Mouse (Mus musculus) intestine, embryonic 14.5 days (tissue): ENCODE measurements around the gene S1pr2. TPM values are rescaled to one million over a fixed set of nuclear protein-coding genes. Genes with fewer than 3 reads are reported as not detected.

Source experiments
- ATAC-seq: fragments of 200-750 bp; cut with Nextera tagmentation; replicated peaks from 2 replicates; pipeline ENCODE4 v1.8.0; 2017; ENCODE audit warnings: low read depth, moderate number of reproducible peaks, moderate TSS enrichment, moderate library complexity; ENCODE audit not compliant: low FRiP score, low TSS enrichment
- DNase-seq: peaks from one replicate; pipeline ENCODE4 v3.0.0-alpha.2; 2018; ENCODE audit warnings: low spot score
- H3K27ac ChIP-seq: fragments of 300-500 bp; sonication (generic); 2 replicates; pipeline ENCODE4 v1.5.1; 2014; ENCODE audit warnings: low read depth, mild to moderate bottlenecking, control low read depth
- H3K27me3 ChIP-seq: fragments of 300-500 bp; sonication (generic); replicated peaks from 2 replicates; pipeline ENCODE4 v1.6.1; 2014; ENCODE audit warnings: low read length, control low read depth; ENCODE audit not compliant: control insufficient read depth, insufficient read depth
- H3K36me3 ChIP-seq: fragments of 300-500 bp; sonication (generic); 2 replicates; pipeline ENCODE4 v1.6.1; 2014; ENCODE audit warnings: low read length, control low read depth; ENCODE audit not compliant: control insufficient read depth, insufficient read depth
- H3K4me1 ChIP-seq: fragments of 300-500 bp; sonication (generic); replicated peaks from 2 replicates; pipeline ENCODE4 v1.6.1; 2014; ENCODE audit warnings: low read length, control low read depth, mixed read lengths; ENCODE audit not compliant: control insufficient read depth, insufficient read depth
- H3K4me2 ChIP-seq: fragments of 300-500 bp; sonication (generic); 2 replicates; pipeline ENCODE4 v1.6.1; 2014; ENCODE audit warnings: low read length
- H3K4me3 ChIP-seq: fragments of 300-500 bp; sonication (generic); 2 replicates; pipeline ENCODE4 v1.5.1; 2014; ENCODE audit warnings: low read depth, low read length, control low read depth, mixed read lengths
- H3K9ac ChIP-seq: fragments of 300-500 bp; sonication (generic); 2 replicates; pipeline ENCODE4 v1.6.1; 2014; ENCODE audit warnings: mild to moderate bottlenecking, low read length
- H3K9me3 ChIP-seq: fragments of 300-500 bp; sonication (generic); 2 replicates; pipeline ENCODE4 v1.6.1; 2016; ENCODE audit warnings: low read length, control low read depth; ENCODE audit not compliant: control insufficient read depth
- WGBS: fragments of 180-500 bp; shearing (Covaris S2); extraction: QIAGEN DNeasy Blood & Tissue Kit; methylation state at CpG from one replicate; pipeline ENCODE4 v1.1.7; 2014; 5-methylcytosine and 5-hydroxymethylcytosine counted together
- polyA plus RNA-seq: library from polyadenylated mRNA; unstranded; fragments of >200 nt; fragmentation: Nextera tagmentation; extraction: Ambion mirVana; gene quantifications from 2 replicates; pipeline ENCODE4 v1.2.1, GENCODE M21; 2014

S1pr2 gene
- polyA plus RNA-seq, 1 experiment from 2014 or later: 31.9 TPM

GRCm38 (mm10) chr9:20966747-20967146, 9.8 kb downstream of the S1pr2 start:
- H3K27ac ChIP-seq: no peak overlapping the region
- peaks cover 7% of the 10 kb centered on the region; the same call in 1 of the 2 replicates for H3K4me1 ChIP-seq
- no peaks in the 10 kb centered on the region for H3K27me3 ChIP-seq
- H3K9me3 ChIP-seq: no peaks in the 10 kb centered on the region
- DNase-seq (no peak), ATAC-seq (no peak)
- peaks cover 56% of the 10 kb centered on the region for H3K36me3 ChIP-seq
- WGBS: 79% methylated on average over 5 of the region's 5 CpGs
- H3K4me2 ChIP-seq: no peak overlapping the region
- no peak overlapping the region for H3K9ac ChIP-seq
- no peak overlapping the region for H3K4me3 ChIP-seq

GRCm38 (mm10) chr9:20966008-20966407, 10.6 kb downstream of the S1pr2 start:
- Histone ChIP-seq H3K36me3 (peaks cover 56% of the 10 kb centered on the region), H3K4me3 (no peak overlapping the region), H3K27ac (no peak overlapping the region), H3K4me2 (no peak overlapping the region), H3K4me1 (no peaks in the 10 kb centered on the region), H3K27me3 (no peaks in the 10 kb centered on the region), H3K9ac (no peak overlapping the region), H3K9me3 (no peaks in the 10 kb centered on the region)
- WGBS: 84% methylated on average over 3 of the region's 3 CpGs
- DNase-seq: no peak
- no peak for ATAC-seq

DNA sequence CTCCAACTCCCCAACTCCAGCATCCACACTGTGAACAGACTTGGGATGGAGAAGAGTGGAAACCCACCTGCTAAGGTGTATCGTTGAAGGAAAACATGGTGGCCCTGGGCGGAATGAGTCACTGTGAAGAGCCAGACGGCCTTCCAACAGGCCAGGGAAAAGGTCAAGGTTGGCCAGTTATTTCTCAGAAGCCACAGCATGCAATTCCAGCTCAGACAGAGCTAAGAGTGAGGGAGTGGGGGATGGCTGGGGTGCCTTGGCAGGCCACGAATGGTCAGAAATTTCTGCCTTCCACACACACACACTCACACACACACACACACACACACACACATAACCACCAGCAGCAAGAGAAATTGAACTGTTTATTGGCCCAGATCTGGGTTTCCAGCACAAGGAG, 11.0 kb downstream of the S1pr2 start:
- Histone ChIP-seq H3K4me2 (no peak overlapping the region), H3K36me3 (peaks cover 53% of the 10 kb centered on the region)
- WGBS: 86% methylated on average over 4 of the region's 4 CpGs

GRCm38 (mm10) chr9:20961557-20961956, 15.0 kb downstream of the S1pr2 start:
- H3K27me3 ChIP-seq: no peaks in the 10 kb centered on the region
- 70% methylated on average over 9 of the region's 9 CpGs for WGBS
- H3K36me3 ChIP-seq: peaks cover 20% of the 10 kb centered on the region
- H3K9me3 ChIP-seq: no peaks in the 10 kb centered on the region
- H3K4me2 ChIP-seq: no peak overlapping the region
- no peak for ATAC-seq
- no peaks in the 10 kb centered on the region for H3K4me1 ChIP-seq
- DNase-seq: no peak
- H3K27ac ChIP-seq: no peak overlapping the region
- H3K9ac ChIP-seq: no peak overlapping the region
- H3K4me3 ChIP-seq: no peak overlapping the region

More for the DNA sequence above, 11.0 kb downstream of the S1pr2 start:
- Histone ChIP-seq H3K9ac (no peak overlapping the region), H3K27me3 (no peaks in the 10 kb centered on the region), H3K27ac (no peak overlapping the region), H3K4me3 (no peak overlapping the region), H3K4me1 (no peaks in the 10 kb centered on the region), H3K9me3 (no peaks in the 10 kb centered on the region)
- ATAC-seq: no peak
- DNase-seq: no peak

GRCm38 (mm10) chr9:20959430-20959938, 17.1 kb downstream of the S1pr2 start, which contains the start of gene Dnmt1:
Gene Dnmt1, minus strand, starts transcription at chr9:20959888.
- Histone ChIP-seq H3K4me3 (no peak within 1 kb of the TSS), H3K9ac (no peak within 1 kb of the TSS), H3K27me3 (no peaks in the 10 kb centered on the region), H3K4me2 (no peak within 1 kb of the TSS), H3K27ac (no peak within 1 kb of the TSS), H3K9me3 (no peaks in the 10 kb centered on the region), H3K36me3 (no peaks in the 10 kb centered on the region), H3K4me1 (no peaks in the 10 kb centered on the region)
- no peak for DNase-seq
- ATAC-seq: no peak
- 81% methylated on average over 2 of the region's 2 CpGs for WGBS

DNA sequence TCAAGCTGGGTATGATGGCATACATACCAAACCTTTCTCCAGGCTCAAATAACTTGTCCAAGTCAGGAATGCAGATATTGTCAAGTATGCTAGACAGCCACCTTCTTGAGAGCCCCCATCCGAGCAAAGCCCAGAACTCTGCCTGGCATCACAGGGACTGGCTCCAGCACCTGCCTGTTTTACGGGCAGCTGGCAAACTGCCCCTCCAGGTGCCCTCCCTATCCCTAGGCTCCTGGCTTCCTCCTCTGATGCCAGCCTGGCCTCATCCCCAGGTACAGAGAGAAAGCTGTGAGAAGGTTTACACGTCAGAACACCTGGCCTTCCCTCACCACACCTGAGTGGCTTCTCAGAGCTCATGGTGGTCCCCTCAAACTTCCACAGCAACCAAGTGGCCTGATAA, 19.6 kb downstream of the S1pr2 start:
- 84% methylated on average over 3 of the region's 3 CpGs for WGBS
- Histone ChIP-seq H3K4me3 (no peak overlapping the region), H3K9ac (no peak overlapping the region), H3K27ac (no peak overlapping the region), H3K27me3 (no peaks in the 10 kb centered on the region), H3K4me1 (no peaks in the 10 kb centered on the region), H3K9me3 (no peaks in the 10 kb centered on the region), H3K36me3 (no peaks in the 10 kb centered on the region), H3K4me2 (no peak overlapping the region)
- no peak for DNase-seq
- ATAC-seq: no peak

DNA sequence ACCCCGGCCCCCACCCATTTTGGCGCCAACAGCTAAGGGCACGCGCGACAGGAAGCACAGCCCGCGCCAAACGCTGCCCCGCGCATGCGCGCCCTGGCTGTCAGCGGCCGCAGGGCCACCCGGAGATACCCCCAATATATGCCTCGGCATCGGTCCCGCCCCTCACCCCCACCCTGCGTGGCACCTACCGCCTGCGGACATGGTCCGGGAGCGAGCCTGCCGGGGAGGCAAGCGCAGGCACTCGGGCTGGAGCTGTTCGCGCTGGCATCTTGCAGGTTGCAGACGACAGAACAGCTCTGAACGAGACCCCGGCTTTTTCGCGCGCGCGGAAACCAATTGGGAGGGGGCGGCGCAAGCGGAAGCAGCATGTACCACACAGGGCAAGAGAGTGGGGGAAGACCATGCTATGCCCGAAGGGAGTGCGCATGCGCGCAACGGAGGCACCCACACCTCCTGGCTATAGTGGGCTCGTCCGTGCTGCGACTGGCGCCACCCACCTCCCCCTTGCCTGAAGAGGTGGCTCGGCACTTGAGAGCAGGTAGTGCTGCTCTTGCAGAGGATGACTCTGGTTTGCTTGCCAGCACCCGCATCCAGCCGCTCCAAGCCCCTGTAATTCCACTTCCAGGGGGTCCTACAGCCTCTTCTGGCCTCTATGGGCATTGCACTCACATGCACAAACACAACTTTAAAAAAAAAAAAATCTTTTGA, 23.9 kb downstream of the S1pr2 start:
- peak; percentile 98 for ATAC-seq
- Histone ChIP-seq H3K27me3 (no peaks in the 10 kb centered on the region), H3K9me3 (no peaks in the 10 kb centered on the region), H3K4me2 (peak overlapping the region; percentile 96), H3K4me3 (peak overlapping the region; percentile 92), H3K4me1 (peaks cover 11% of the 10 kb centered on the region; the same call in 1 of the 2 replicates), H3K9ac (peak overlapping the region; percentile 65), H3K27ac (peak overlapping the region; percentile 84), H3K36me3 (peaks cover 9% of the 10 kb centered on the region; the same call in 1 of the 2 replicates)
- under 1% methylated on average over 51 of the region's 51 CpGs for WGBS
- DNase-seq: peak; percentile 99

DNA sequence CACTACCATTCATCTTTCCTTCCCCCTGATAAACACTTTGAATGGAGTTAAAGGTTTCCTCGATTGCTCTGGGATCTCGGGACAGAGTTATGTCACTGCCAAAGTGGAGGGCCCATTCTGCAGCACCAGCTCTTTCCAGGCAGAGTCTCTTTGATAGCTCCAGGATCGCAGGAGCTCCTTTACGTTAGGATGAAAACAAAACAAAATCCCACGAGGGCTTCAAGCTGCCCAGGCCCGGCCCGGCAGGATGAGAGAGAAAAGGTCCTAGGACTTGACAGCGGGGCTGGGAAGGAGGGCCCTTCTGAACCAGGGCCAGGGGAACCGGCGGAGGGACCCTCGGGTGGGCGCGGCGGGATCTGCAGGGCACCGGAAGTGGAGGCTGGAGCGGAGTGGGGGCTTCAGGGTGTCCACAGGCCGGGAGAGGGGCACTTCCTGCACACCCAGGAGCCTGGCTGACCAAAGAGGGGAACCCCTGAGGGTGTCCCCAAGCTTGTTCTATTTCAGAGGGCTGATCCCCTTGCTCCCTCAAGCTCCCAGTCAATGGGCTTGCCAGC, 24.5 kb downstream of the S1pr2 start:
- H3K4me1 ChIP-seq: peaks cover 11% of the 10 kb centered on the region; the same call in 1 of the 2 replicates
- H3K4me3 ChIP-seq: peak overlapping the region; percentile 92
- peaks cover 12% of the 10 kb centered on the region for H3K36me3 ChIP-seq
- peak overlapping the region; percentile 84 for H3K27ac ChIP-seq
- DNase-seq: no peak
- ATAC-seq: peak; percentile 70
- H3K9ac ChIP-seq: peak overlapping the region; percentile 65
- 1% methylated on average over 17 of the region's 17 CpGs for WGBS
- no peaks in the 10 kb centered on the region for H3K27me3 ChIP-seq
- H3K9me3 ChIP-seq: no peaks in the 10 kb centered on the region
- peak overlapping the region; percentile 96 for H3K4me2 ChIP-seq
